Mouse (Mus musculus) stomach, embryonic 16.5 days (tissue): Measurements from ENCODE around the gene Lrrc8b. TPM values are rescaled to one million over a fixed set of nuclear protein-coding genes. Genes with fewer than 3 reads are reported as not detected.

Experiments used
- ATAC-seq: fragments of 200-750 bp; cut with Nextera tagmentation; 2 replicates; pipeline ENCODE4 v1.8.0; 2017; ENCODE audit warnings: moderate number of reproducible peaks, moderate TSS enrichment; ENCODE audit not compliant: insufficient read depth, low FRiP score
- H3K27ac ChIP-seq: fragments of 300-500 bp; sonication (generic); 2 replicates; pipeline ENCODE4 v1.5.1; 2014; ENCODE audit warnings: low read length
- H3K27me3 ChIP-seq: fragments of 300-500 bp; sonication (generic); 2 replicates; pipeline ENCODE4 v1.6.1; 2014; ENCODE audit warnings: low read length, control low read depth, mixed read lengths; ENCODE audit not compliant: control insufficient read depth, insufficient read depth
- H3K36me3 ChIP-seq: fragments of 300-500 bp; sonication (generic); 2 replicates; pipeline ENCODE4 v1.6.1; 2014; ENCODE audit warnings: low read length; ENCODE audit not compliant: control insufficient read depth, insufficient read depth
- H3K4me1 ChIP-seq: fragments of 300-500 bp; sonication (generic); 2 replicates; pipeline ENCODE4 v1.6.1; 2014; ENCODE audit warnings: low read length, control low read depth, mixed read lengths; ENCODE audit not compliant: control insufficient read depth, insufficient read depth
- H3K4me2 ChIP-seq: fragments of 300-500 bp; sonication (generic); 2 replicates; pipeline ENCODE4 v1.6.1; 2014; ENCODE audit warnings: low read depth, low read length, mixed read lengths
- H3K4me3 ChIP-seq: fragments of 300-500 bp; sonication (generic); replicated peaks from 2 replicates; pipeline ENCODE4 v1.5.1; 2014; ENCODE audit warnings: mild to moderate bottlenecking, low read length
- H3K9ac ChIP-seq: fragments of 300-500 bp; sonication (generic); 2 replicates; pipeline ENCODE4 v1.6.1; 2014; ENCODE audit warnings: low read length
- H3K9me3 ChIP-seq: fragments of 300-500 bp; sonication (generic); replicated peaks from 2 replicates; pipeline ENCODE4 v1.6.1; 2016; ENCODE audit warnings: low read length, control low read depth; ENCODE audit not compliant: control insufficient read depth
- WGBS: fragments of 180-500 bp; shearing (Covaris S2); extraction: QIAGEN DNeasy Blood & Tissue Kit; methylation state at CpG from one replicate; pipeline ENCODE4 v1.1.7; 2014; 5-methylcytosine and 5-hydroxymethylcytosine counted together
- polyA plus RNA-seq: library from polyadenylated mRNA; unstranded; fragments of >200 nt; fragmentation: Nextera tagmentation; extraction: Ambion mirVana; gene quantifications from 2 replicates; pipeline ENCODE4 v1.2.1, GENCODE M21; 2015

Lrrc8b gene
- polyA plus RNA-seq, 1 experiment from 2014 or later = 6.0 TPM

GRCm38 (mm10) chr5:105440992-105441535 is 25.5 kb downstream of the Lrrc8b start:
- no peaks in the 10 kb centered on the region for H3K9me3 ChIP-seq
- H3K4me2 ChIP-seq = no peak overlapping the region
- no peaks in the 10 kb centered on the region for H3K36me3 ChIP-seq
- H3K27ac ChIP-seq = no peak overlapping the region
- H3K27me3 ChIP-seq = no peaks in the 10 kb centered on the region
- 56% methylated on average over 9 of the region's 9 CpGs for WGBS
- no peak overlapping the region for H3K4me3 ChIP-seq
- H3K9ac ChIP-seq = no peak overlapping the region
- no peak for ATAC-seq
- H3K4me1 ChIP-seq = no peaks in the 10 kb centered on the region; the same call in 1 of the 2 replicates

GRCm38 (mm10) chr5:105442212-105443000 is 26.8 kb downstream of the Lrrc8b start:
- Histone ChIP-seq H3K27me3 (no peaks in the 10 kb centered on the region), H3K4me2 (no peak overlapping the region), H3K36me3 (no peaks in the 10 kb centered on the region), H3K4me1 (no peaks in the 10 kb centered on the region; the same call in 1 of the 2 replicates), H3K4me3 (no peak overlapping the region), H3K9ac (no peak overlapping the region), H3K9me3 (no peaks in the 10 kb centered on the region), H3K27ac (no peak overlapping the region)
- no peak; the same call in 1 of the 2 replicates for ATAC-seq
- 67% methylated on average over 5 of the region's 5 CpGs for WGBS

GRCm38 (mm10) chr5:105443057-105443815 is 27.7 kb downstream of the Lrrc8b start:
- Histone ChIP-seq H3K4me1 (no peaks in the 10 kb centered on the region; the same call in 1 of the 2 replicates), H3K4me2 (no peak overlapping the region), H3K9me3 (no peaks in the 10 kb centered on the region), H3K36me3 (no peaks in the 10 kb centered on the region), H3K27me3 (no peaks in the 10 kb centered on the region), H3K27ac (no peak overlapping the region), H3K9ac (no peak overlapping the region), H3K4me3 (no peak overlapping the region)
- WGBS = 39% methylated on average over 11 of the region's 11 CpGs
- peak; percentile 40; the same call in 1 of the 2 replicates for ATAC-seq

- Histone ChIP-seq H3K27me3 (no peaks in the 10 kb centered on the region), H3K9me3 (no peaks in the 10 kb centered on the region), H3K36me3 (no peaks in the 10 kb centered on the region), H3K27ac (no peak overlapping the region), H3K4me3 (no peak overlapping the region), H3K4me2 (no peak overlapping the region), H3K9ac (no peak overlapping the region), H3K4me1 (no peaks in the 10 kb centered on the region; the same call in 1 of the 2 replicates)
- ATAC-seq = no peak
- 52% methylated on average over 6 of the region's 6 CpGs for WGBS
Observed at GRCm38 (mm10) chr5:105445686-105446085, 30.1 kb downstream of the Lrrc8b start.

GRCm38 (mm10) chr5:105454105-105454504 is 38.5 kb downstream of the Lrrc8b start:
- no peaks in the 10 kb centered on the region for H3K36me3 ChIP-seq
- no peak overlapping the region for H3K27ac ChIP-seq
- peaks cover 3% of the 10 kb centered on the region; the same call in 1 of the 2 replicates for H3K4me1 ChIP-seq
- ATAC-seq = no peak
- WGBS = 35% methylated on average over 1 of the region's 1 CpGs
- H3K9ac ChIP-seq = no peak overlapping the region
- no peaks in the 10 kb centered on the region for H3K27me3 ChIP-seq
- no peaks in the 10 kb centered on the region for H3K9me3 ChIP-seq
- H3K4me2 ChIP-seq = no peak overlapping the region
- H3K4me3 ChIP-seq = no peak overlapping the region

- no peak overlapping the region for H3K4me3 ChIP-seq
- no peaks in the 10 kb centered on the region; the same call in 1 of the 2 replicates for H3K4me1 ChIP-seq
- 52% methylated on average over 6 of the region's 6 CpGs for WGBS
- no peaks in the 10 kb centered on the region for H3K9me3 ChIP-seq
- H3K27ac ChIP-seq = no peak overlapping the region
- H3K27me3 ChIP-seq = no peaks in the 10 kb centered on the region
- no peaks in the 10 kb centered on the region for H3K36me3 ChIP-seq
- no peak for ATAC-seq
- H3K9ac ChIP-seq = no peak overlapping the region
- no peak overlapping the region for H3K4me2 ChIP-seq
Observed at GRCm38 (mm10) chr5:105459077-105459476, 43.5 kb downstream of the Lrrc8b start.

GRCm38 (mm10) chr5:105460551-105460950 is 45.0 kb downstream of the Lrrc8b start:
- ATAC-seq = no peak
- Histone ChIP-seq H3K4me3 (no peak overlapping the region), H3K27me3 (no peaks in the 10 kb centered on the region), H3K4me1 (no peaks in the 10 kb centered on the region), H3K9ac (no peak overlapping the region), H3K9me3 (no peaks in the 10 kb centered on the region), H3K27ac (no peak overlapping the region), H3K36me3 (no peaks in the 10 kb centered on the region), H3K4me2 (no peak overlapping the region)
- WGBS = 65% methylated on average over 5 of the region's 5 CpGs

GRCm38 (mm10) chr5:105461076-105461475 is 45.5 kb downstream of the Lrrc8b start:
- ATAC-seq = no peak
- Histone ChIP-seq H3K9me3 (no peaks in the 10 kb centered on the region), H3K4me2 (no peak overlapping the region), H3K36me3 (no peaks in the 10 kb centered on the region), H3K9ac (no peak overlapping the region), H3K27ac (no peak overlapping the region), H3K4me3 (no peak overlapping the region), H3K4me1 (no peaks in the 10 kb centered on the region), H3K27me3 (no peaks in the 10 kb centered on the region)
- WGBS = 90% methylated on average over 1 of the region's 1 CpGs

- no peaks in the 10 kb centered on the region for H3K9me3 ChIP-seq
- no peak overlapping the region for H3K27ac ChIP-seq
- H3K27me3 ChIP-seq = no peaks in the 10 kb centered on the region
- H3K36me3 ChIP-seq = no peaks in the 10 kb centered on the region
- no peak overlapping the region for H3K4me3 ChIP-seq
- H3K4me1 ChIP-seq = no peaks in the 10 kb centered on the region
- ATAC-seq = no peak
- H3K9ac ChIP-seq = no peak overlapping the region
- no peak overlapping the region for H3K4me2 ChIP-seq
Observed at GRCm38 (mm10) chr5:105464671-105465070, 49.1 kb downstream of the Lrrc8b start.
